Mouse (Mus musculus) forebrain, embryonic 15.5 days (tissue): ENCODE data around the gene Bcl2l13. TPM values are rescaled to one million over a fixed set of nuclear protein-coding genes. Genes with fewer than 3 reads are reported as not detected.
"Not testable (repeated sequence)": the region's sequence is repeated elsewhere in the genome, so short reads cannot be mapped to it uniquely, and the experiment has no call there.

Experiments used
- ATAC-seq: fragments of 200-750 bp; cut with Nextera tagmentation; replicated peaks from 2 replicates; pipeline ENCODE4 v1.8.0; 2017; ENCODE audit warnings: mild to moderate bottlenecking, moderate TSS enrichment, moderate library complexity
- H3K27ac ChIP-seq: fragments of 300-500 bp; sonication (generic); replicated peaks from 2 replicates; pipeline ENCODE4 v1.5.1; 2015; ENCODE audit warnings: mild to moderate bottlenecking, inconsistent platforms
- H3K27me3 ChIP-seq: fragments of 300-500 bp; sonication (generic); 2 replicates; pipeline ENCODE4 v1.6.1; 2015; ENCODE audit warnings: inconsistent platforms
- H3K36me3 ChIP-seq: fragments of 300-500 bp; sonication (generic); 2 replicates; pipeline ENCODE4 v1.6.1; 2015; ENCODE audit warnings: mild to moderate bottlenecking, inconsistent platforms
- H3K4me1 ChIP-seq: fragments of 300-500 bp; sonication (generic); 2 replicates; pipeline ENCODE4 v1.6.1; 2015; ENCODE audit warnings: inconsistent platforms
- H3K4me2 ChIP-seq: fragments of 300-500 bp; sonication (generic); replicated peaks from 2 replicates; pipeline ENCODE4 v1.6.1; 2015; ENCODE audit warnings: mild to moderate bottlenecking, inconsistent platforms
- H3K4me3 ChIP-seq: fragments of 300-500 bp; sonication (generic); 2 replicates; pipeline ENCODE4 v1.5.1; 2015; ENCODE audit warnings: mild to moderate bottlenecking, inconsistent platforms
- H3K9ac ChIP-seq: fragments of 300-500 bp; sonication (generic); replicated peaks from 2 replicates; pipeline ENCODE4 v1.6.1; 2015; ENCODE audit warnings: mild to moderate bottlenecking, inconsistent platforms
- H3K9me3 ChIP-seq: fragments of 300-500 bp; sonication (generic); 2 replicates; pipeline ENCODE4 v1.6.1; 2016; ENCODE audit warnings: inconsistent platforms
- WGBS: fragments of 180-500 bp; shearing (Covaris S2); methylation state at CpG from one replicate; pipeline ENCODE4 v1.1.7; 2015; ENCODE audit warnings: mixed read lengths; 5-methylcytosine and 5-hydroxymethylcytosine counted together
- polyA plus RNA-seq: library from polyadenylated mRNA; unstranded; fragments of >200 nt; fragmentation: Nextera tagmentation; extraction: Ambion mirVana; gene quantifications from 2 replicates; pipeline ENCODE4 v1.2.1, GENCODE M21; 2015

Bcl2l13 gene
- polyA plus RNA-seq, 1 experiment from 2014 or later: 32.6 TPM

- H3K36me3 ChIP-seq: no peaks in the 10 kb centered on the region
- no peaks in the 10 kb centered on the region; the same call in 1 of the 2 replicates for H3K27me3 ChIP-seq
- no peak overlapping the region for H3K9ac ChIP-seq
- WGBS: 77% methylated on average over 4 of the region's 4 CpGs
- no peak overlapping the region for H3K27ac ChIP-seq
- peaks cover 5% of the 10 kb centered on the region for H3K4me1 ChIP-seq
- no peak for ATAC-seq
- no peak overlapping the region for H3K4me3 ChIP-seq
- no peaks in the 10 kb centered on the region for H3K9me3 ChIP-seq
- no peak overlapping the region for H3K4me2 ChIP-seq
Observed at GRCm38 (mm10) chr6:120832097-120832496, 3.9 kb upstream of the Bcl2l13 start.

- Histone ChIP-seq H3K4me3 (no peak overlapping the region), H3K27ac (no peak overlapping the region), H3K36me3 (no peaks in the 10 kb centered on the region), H3K4me1 (peaks cover 14% of the 10 kb centered on the region), H3K4me2 (no peak overlapping the region), H3K9ac (no peak overlapping the region), H3K27me3 (no peaks in the 10 kb centered on the region; the same call in 1 of the 2 replicates), H3K9me3 (no peaks in the 10 kb centered on the region)
- no peak for ATAC-seq
- WGBS: 96% methylated on average over 4 of the region's 4 CpGs
Observed at GRCm38 (mm10) chr6:120834766-120835321, 1.2 kb upstream of the Bcl2l13 start.

- Histone ChIP-seq H3K27ac (peak overlapping the region; percentile 94), H3K9ac (peak overlapping the region; percentile 93), H3K4me2 (peak overlapping the region; percentile 57), H3K36me3 (no peaks in the 10 kb centered on the region), H3K27me3 (no peaks in the 10 kb centered on the region), H3K4me3 (peak overlapping the region; percentile 78), H3K4me1 (peaks cover 14% of the 10 kb centered on the region), H3K9me3 (no peaks in the 10 kb centered on the region)
- ATAC-seq: peak; percentile 78; the same call in 1 of the 2 replicates
- 5% methylated on average over 35 of the region's 37 CpGs for WGBS
Observed at GRCm38 (mm10) chr6:120836389-120837151, 558 bp downstream of the Bcl2l13 start.

- no peak for ATAC-seq
- H3K4me2 ChIP-seq: peak overlapping the region; percentile 57
- H3K9me3 ChIP-seq: no peaks in the 10 kb centered on the region
- no peaks in the 10 kb centered on the region for H3K36me3 ChIP-seq
- no peak overlapping the region for H3K27ac ChIP-seq
- H3K4me1 ChIP-seq: peaks cover 14% of the 10 kb centered on the region
- WGBS: 76% methylated on average over 1 of the region's 1 CpGs
- H3K4me3 ChIP-seq: peak overlapping the region; percentile 78
- peak overlapping the region; percentile 93; the same call in 1 of the 2 replicates for H3K9ac ChIP-seq
- no peaks in the 10 kb centered on the region for H3K27me3 ChIP-seq
Observed at GRCm38 (mm10) chr6:120837152-120837530, 1.1 kb downstream of the Bcl2l13 start.

- no peaks in the 10 kb centered on the region for H3K27me3 ChIP-seq
- no peak overlapping the region for H3K4me3 ChIP-seq
- no peak for ATAC-seq
- no peaks in the 10 kb centered on the region for H3K9me3 ChIP-seq
- WGBS: 96% methylated on average over 7 of the region's 7 CpGs
- no peak overlapping the region for H3K27ac ChIP-seq
- H3K4me2 ChIP-seq: no peak overlapping the region
- H3K4me1 ChIP-seq: peaks cover 14% of the 10 kb centered on the region
- no peak overlapping the region for H3K9ac ChIP-seq
- H3K36me3 ChIP-seq: no peaks in the 10 kb centered on the region
Observed at GRCm38 (mm10) chr6:120840258-120840657, 4.2 kb downstream of the Bcl2l13 start.

GRCm38 (mm10) chr6:120841754-120842153 is 5.7 kb downstream of the Bcl2l13 start:
- H3K9ac ChIP-seq: no peak overlapping the region
- WGBS: 91% methylated on average over 5 of the region's 5 CpGs
- no peaks in the 10 kb centered on the region for H3K36me3 ChIP-seq
- no peaks in the 10 kb centered on the region for H3K9me3 ChIP-seq
- peaks cover 12% of the 10 kb centered on the region for H3K4me1 ChIP-seq
- H3K4me3 ChIP-seq: no peak overlapping the region
- H3K27ac ChIP-seq: no peak overlapping the region
- H3K4me2 ChIP-seq: no peak overlapping the region
- ATAC-seq: no peak
- H3K27me3 ChIP-seq: no peaks in the 10 kb centered on the region

- H3K4me1 ChIP-seq, H3K4me3 ChIP-seq, ATAC-seq, H3K27me3 ChIP-seq, H3K9me3 ChIP-seq, H3K27ac ChIP-seq, H3K9ac ChIP-seq, H3K4me2 ChIP-seq: not testable (repeated sequence)
- H3K36me3 ChIP-seq: peaks cover 38% of the 10 kb centered on the region
Observed at GRCm38 (mm10) chr6:120850720-120851119, 14.7 kb downstream of the Bcl2l13 start.

- 80% methylated on average over 10 of the region's 10 CpGs for WGBS
Observed at GRCm38 (mm10) chr6:120854413-120854812, 18.4 kb downstream of the Bcl2l13 start.

GRCm38 (mm10) chr6:120858217-120858711 is 22.3 kb downstream of the Bcl2l13 start:
- no peaks in the 10 kb centered on the region for H3K9me3 ChIP-seq
- H3K27ac ChIP-seq: peak overlapping the region; percentile 81
- peaks cover 7% of the 10 kb centered on the region for H3K4me1 ChIP-seq
- ATAC-seq: peak; percentile 94
- 30% methylated on average over 8 of the region's 8 CpGs for WGBS
- peaks cover 12% of the 10 kb centered on the region for H3K36me3 ChIP-seq
- no peaks in the 10 kb centered on the region for H3K27me3 ChIP-seq
- H3K9ac ChIP-seq: no peak overlapping the region
- H3K4me2 ChIP-seq: no peak overlapping the region
- H3K4me3 ChIP-seq: no peak overlapping the region

More at GRCm38 (mm10) chr6:120854413-120854812, 18.4 kb downstream of the Bcl2l13 start:
- H3K36me3 ChIP-seq: peaks cover 30% of the 10 kb centered on the region
- H3K4me3 ChIP-seq: no peak overlapping the region
- H3K9me3 ChIP-seq: no peaks in the 10 kb centered on the region
- peaks cover 7% of the 10 kb centered on the region for H3K4me1 ChIP-seq
- H3K27ac ChIP-seq: no peak overlapping the region
- no peak overlapping the region for H3K4me2 ChIP-seq
- no peaks in the 10 kb centered on the region for H3K27me3 ChIP-seq
- no peak for ATAC-seq
- no peak overlapping the region for H3K9ac ChIP-seq

GRCm38 (mm10) chr6:120860079-120860478 is 24.1 kb downstream of the Bcl2l13 start:
- Histone ChIP-seq H3K27ac (no peak overlapping the region), H3K4me1 (peaks cover 7% of the 10 kb centered on the region), H3K4me3 (no peak overlapping the region), H3K9me3 (no peaks in the 10 kb centered on the region), H3K36me3 (peaks cover 9% of the 10 kb centered on the region), H3K4me2 (no peak overlapping the region), H3K9ac (no peak overlapping the region), H3K27me3 (no peaks in the 10 kb centered on the region)
- no peak for ATAC-seq
- WGBS: 94% methylated on average over 3 of the region's 3 CpGs

GRCm38 (mm10) chr6:120866051-120866814 is 30.2 kb downstream of the Bcl2l13 start:
- H3K27ac ChIP-seq: no peak overlapping the region
- ATAC-seq: no peak
- no peak overlapping the region for H3K9ac ChIP-seq
- H3K36me3 ChIP-seq: peaks cover 14% of the 10 kb centered on the region
- H3K4me2 ChIP-seq: no peak overlapping the region
- 91% methylated on average over 9 of the region's 9 CpGs for WGBS
- H3K4me3 ChIP-seq: no peak overlapping the region
- no peaks in the 10 kb centered on the region for H3K9me3 ChIP-seq
- H3K27me3 ChIP-seq: no peaks in the 10 kb centered on the region
- no peaks in the 10 kb centered on the region for H3K4me1 ChIP-seq

GRCm38 (mm10) chr6:120868824-120869223 is 32.8 kb downstream of the Bcl2l13 start:
- no peaks in the 10 kb centered on the region for H3K27me3 ChIP-seq
- no peak for ATAC-seq
- H3K4me2 ChIP-seq: no peak overlapping the region
- H3K27ac ChIP-seq: no peak overlapping the region
- peaks cover 19% of the 10 kb centered on the region for H3K36me3 ChIP-seq
- no peaks in the 10 kb centered on the region for H3K9me3 ChIP-seq
- H3K9ac ChIP-seq: no peak overlapping the region
- H3K4me3 ChIP-seq: no peak overlapping the region
- H3K4me1 ChIP-seq: 0 out of 2 replicates have a peak, but pooled peaks cover 3% of the 10 kb centered on the region
- WGBS: 61% methylated on average over 1 of the region's 1 CpGs
